Comparison of ENCODE assay signal across 18 mouse cellular contexts in the genomic region with DNA sequence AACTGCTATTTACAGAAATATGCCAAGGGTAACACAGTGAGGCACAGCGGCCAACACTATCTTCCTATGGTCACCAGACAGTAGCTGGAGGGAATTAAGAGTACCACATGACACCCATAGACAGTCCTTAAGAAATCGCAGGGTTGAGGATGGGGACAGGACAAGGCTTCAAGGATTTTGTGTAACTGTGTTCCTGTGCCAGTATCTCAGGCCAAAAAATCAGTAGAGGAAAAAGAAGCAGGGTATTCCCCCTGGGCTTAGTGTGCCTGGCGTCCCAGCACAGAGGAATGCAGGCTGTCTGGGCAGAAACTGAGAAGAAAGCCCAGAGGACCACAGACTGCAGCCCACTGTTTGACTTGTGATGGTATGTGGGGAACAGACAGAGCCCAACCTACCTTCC.
DNase-seq lines count a peak whose midpoint lies in the region.
"Had no signal": no experiment of that assay in that cellular context is flagged by ENCODE, and none has a peak within 500 bp of the region (broad histone marks: within the 10 kb centered on the region; RNA-seq: fewer than 3 reads in every experiment).

No protein-coding gene starts in this region.

- peak; percentile 5 for DNase-seq in adrenal gland, adult 8-10 months
- no peak for DNase-seq in adrenal gland, adult 18-20 months (ENCODE audit: low spot score in 2 of 2)
- DNase-seq in heart, postnatal 10 days = peak; percentile 3 to 26
- no peak for DNase-seq in heart, adult 8-10 months (ENCODE audit: low spot score)
- peak; percentile 4 for DNase-seq in lung, postnatal 10 days
- DNase-seq in lung, adult 18-20 months = no peak
- no peak for DNase-seq in right cerebral cortex, postnatal 10 days (ENCODE audit: low spot score in 2 of 2)
- DNase-seq: cerebellum, adult 2 months; cerebellum, postnatal 25 days; gastrocnemius, postnatal 14 days; heart, postnatal 36 days; kidney, adult 9 months; kidney, postnatal 4 days; lung, postnatal 14 days; midbrain, embryonic 14.5 days; retina, postnatal 1 day; thymus, adult 18-20 months; thymus, postnatal 25 days had no signal

- intact Hi-C loops in heart, postnatal 10 days (cut with DNase I) = no loop called here

Comparison
In these comparisons a context has a peak if more than half of its experiments do, and no peak if none do; other contexts are left out.
1. DNase-seq: peak in adrenal gland, adult 8-10 months (single experiment), heart, postnatal 10 days (2 of 2) and lung, postnatal 10 days (single experiment); none in adrenal gland, adult 18-20 months (0 of 2), heart, adult 8-10 months (single experiment), lung, adult 18-20 months (0 of 2) and right cerebral cortex, postnatal 10 days (0 of 2).